Mouse (Mus musculus) embryonic facial prominence, embryonic 12.5 days (tissue): Measurements from ENCODE around the gene Ttc28. TPM values are rescaled to one million over a fixed set of nuclear protein-coding genes. Genes with fewer than 3 reads are reported as not detected.
A peak's percentile ranks its signal among the peaks of the same experiment; 100 is the strongest.

Source experiments
- ATAC-seq: fragments of 200-750 bp; cut with Nextera tagmentation; 2 replicates; pipeline ENCODE4 v1.8.0; 2017; ENCODE audit not compliant: insufficient number of reproducible peaks, insufficient read depth, low FRiP score, low TSS enrichment
- H3K27ac ChIP-seq: fragments of 300-500 bp; sonication (generic); 2 replicates; pipeline ENCODE4 v1.5.1; 2016; ENCODE audit warnings: mild to moderate bottlenecking
- H3K27me3 ChIP-seq: fragments of 300-500 bp; sonication (generic); 2 replicates; pipeline ENCODE4 v1.6.1; 2016; ENCODE audit warnings: mild to moderate bottlenecking, moderate library complexity
- H3K36me3 ChIP-seq: fragments of 300-500 bp; sonication (generic); 2 replicates; pipeline ENCODE4 v1.6.1; 2016; ENCODE audit warnings: mild to moderate bottlenecking
- H3K4me1 ChIP-seq: fragments of 300-500 bp; sonication (generic); 2 replicates; pipeline ENCODE4 v1.6.1; 2016
- H3K4me2 ChIP-seq: fragments of 300-500 bp; sonication (generic); replicated peaks from 2 replicates; pipeline ENCODE4 v1.6.1; 2016; ENCODE audit warnings: mild to moderate bottlenecking, moderate library complexity
- H3K4me3 ChIP-seq: fragments of 300-500 bp; sonication (generic); 2 replicates; pipeline ENCODE4 v1.5.1; 2016; ENCODE audit warnings: mild to moderate bottlenecking
- H3K9ac ChIP-seq: fragments of 300-500 bp; sonication (generic); 2 replicates; pipeline ENCODE4 v1.6.1; 2016; ENCODE audit warnings: mild to moderate bottlenecking, moderate library complexity
- H3K9me3 ChIP-seq: fragments of 300-500 bp; sonication (generic); 2 replicates; pipeline ENCODE4 v1.6.1; 2016; ENCODE audit warnings: mild to moderate bottlenecking, moderate library complexity
- WGBS: fragments of 180-500 bp; shearing (Covaris S2); methylation state at CpG from one replicate; pipeline ENCODE4 v1.1.7; 2016; 5-methylcytosine and 5-hydroxymethylcytosine counted together
- polyA plus RNA-seq: library from polyadenylated mRNA; unstranded; fragments of >200 nt; fragmentation: Nextera tagmentation; extraction: Ambion mirVana; gene quantifications from 2 replicates; pipeline ENCODE4 v1.2.1, GENCODE M21; 2016

Ttc28 gene
- polyA plus RNA-seq, 1 experiment from 2014 or later: 21.2 TPM

GRCm38 (mm10) chr5:111113183-111113582, 233.6 kb downstream of the Ttc28 start:
- Histone ChIP-seq H3K27ac (peak overlapping the region; percentile 60), H3K9ac (no peak overlapping the region), H3K36me3 (no peaks in the 10 kb centered on the region), H3K4me3 (no peak overlapping the region), H3K4me2 (no peak overlapping the region), H3K9me3 (no peaks in the 10 kb centered on the region), H3K4me1 (peaks cover 46% of the 10 kb centered on the region), H3K27me3 (no peaks in the 10 kb centered on the region)
- 29% methylated on average over 7 of the region's 7 CpGs for WGBS
- ATAC-seq: no peak

- Histone ChIP-seq H3K9ac (no peak overlapping the region), H3K27ac (peak overlapping the region; percentile 60), H3K4me1 (peaks cover 46% of the 10 kb centered on the region), H3K36me3 (no peaks in the 10 kb centered on the region), H3K9me3 (no peaks in the 10 kb centered on the region), H3K4me3 (no peak overlapping the region), H3K4me2 (no peak overlapping the region), H3K27me3 (no peaks in the 10 kb centered on the region)
- no peak for ATAC-seq
- 74% methylated on average over 8 of the region's 8 CpGs for WGBS
Measured at GRCm38 (mm10) chr5:111113694-111114375, 234.2 kb downstream of the Ttc28 start.

- Histone ChIP-seq H3K27me3 (no peaks in the 10 kb centered on the region), H3K27ac (no peak overlapping the region), H3K4me2 (no peak overlapping the region), H3K9ac (no peak overlapping the region), H3K36me3 (no peaks in the 10 kb centered on the region), H3K4me1 (peaks cover 46% of the 10 kb centered on the region), H3K9me3 (no peaks in the 10 kb centered on the region), H3K4me3 (no peak overlapping the region)
- WGBS: 78% methylated on average over 10 of the region's 10 CpGs
- no peak for ATAC-seq
Measured at GRCm38 (mm10) chr5:111114597-111114996, 235.0 kb downstream of the Ttc28 start.

- Histone ChIP-seq H3K9ac (no peak overlapping the region), H3K27me3 (no peaks in the 10 kb centered on the region), H3K4me3 (no peak overlapping the region), H3K4me1 (peaks cover 46% of the 10 kb centered on the region), H3K27ac (peak overlapping the region; percentile 60; the same call in 1 of the 2 replicates), H3K4me2 (no peak overlapping the region), H3K36me3 (no peaks in the 10 kb centered on the region), H3K9me3 (no peaks in the 10 kb centered on the region)
- 41% methylated on average over 15 of the region's 15 CpGs for WGBS
- no peak for ATAC-seq
Measured at GRCm38 (mm10) chr5:111115519-111116350, 236.1 kb downstream of the Ttc28 start.

GRCm38 (mm10) chr5:111119805-111120204, 240.2 kb downstream of the Ttc28 start:
- H3K9ac ChIP-seq: no peak overlapping the region
- no peaks in the 10 kb centered on the region for H3K9me3 ChIP-seq
- ATAC-seq: no peak
- no peak overlapping the region for H3K4me3 ChIP-seq
- no peak overlapping the region for H3K4me2 ChIP-seq
- no peaks in the 10 kb centered on the region for H3K36me3 ChIP-seq
- no peak overlapping the region for H3K27ac ChIP-seq
- WGBS: 91% methylated on average over 3 of the region's 3 CpGs
- no peaks in the 10 kb centered on the region for H3K27me3 ChIP-seq
- H3K4me1 ChIP-seq: peaks cover 24% of the 10 kb centered on the region

- no peak overlapping the region for H3K9ac ChIP-seq
- 82% methylated on average over 7 of the region's 7 CpGs for WGBS
- no peak overlapping the region for H3K4me2 ChIP-seq
- H3K36me3 ChIP-seq: no peaks in the 10 kb centered on the region
- H3K9me3 ChIP-seq: no peaks in the 10 kb centered on the region
- ATAC-seq: no peak
- H3K27me3 ChIP-seq: no peaks in the 10 kb centered on the region
- H3K4me3 ChIP-seq: no peak overlapping the region
- H3K27ac ChIP-seq: no peak overlapping the region
- peaks cover 19% of the 10 kb centered on the region for H3K4me1 ChIP-seq
Measured at GRCm38 (mm10) chr5:111120298-111120697, 240.7 kb downstream of the Ttc28 start.

GRCm38 (mm10) chr5:111120705-111121420, 241.3 kb downstream of the Ttc28 start:
- H3K36me3 ChIP-seq: no peaks in the 10 kb centered on the region
- peaks cover 13% of the 10 kb centered on the region for H3K4me1 ChIP-seq
- no peak overlapping the region for H3K9ac ChIP-seq
- H3K9me3 ChIP-seq: no peaks in the 10 kb centered on the region
- H3K27ac ChIP-seq: no peak overlapping the region; the same call in 1 of the 2 replicates
- 60% methylated on average over 10 of the region's 10 CpGs for WGBS
- no peak overlapping the region for H3K4me3 ChIP-seq
- no peak overlapping the region for H3K4me2 ChIP-seq
- no peak for ATAC-seq
- no peaks in the 10 kb centered on the region for H3K27me3 ChIP-seq

- Histone ChIP-seq H3K4me2 (no peak overlapping the region), H3K27ac (no peak overlapping the region), H3K9ac (no peak overlapping the region), H3K4me1 (peaks cover 8% of the 10 kb centered on the region; the same call in 1 of the 2 replicates), H3K36me3 (no peaks in the 10 kb centered on the region), H3K4me3 (no peak overlapping the region), H3K27me3 (no peaks in the 10 kb centered on the region), H3K9me3 (no peaks in the 10 kb centered on the region)
- ATAC-seq: no peak
- 76% methylated on average over 9 of the region's 9 CpGs for WGBS
Measured at GRCm38 (mm10) chr5:111122332-111123049, 242.9 kb downstream of the Ttc28 start.

- Histone ChIP-seq H3K4me3 (no peak overlapping the region), H3K4me1 (peaks cover 5% of the 10 kb centered on the region; the same call in 1 of the 2 replicates), H3K9ac (no peak overlapping the region), H3K27ac (0 out of 2 replicates have a peak overlapping the region, but pooled peaks have one; percentile 7), H3K36me3 (no peaks in the 10 kb centered on the region), H3K27me3 (no peaks in the 10 kb centered on the region), H3K4me2 (no peak overlapping the region), H3K9me3 (no peaks in the 10 kb centered on the region)
- ATAC-seq: no peak
- WGBS: 59% methylated on average over 12 of the region's 12 CpGs
Measured at GRCm38 (mm10) chr5:111123050-111123746, 243.6 kb downstream of the Ttc28 start.

GRCm38 (mm10) chr5:111124620-111125200, 245.1 kb downstream of the Ttc28 start:
- Histone ChIP-seq H3K9ac (no peak overlapping the region), H3K27me3 (no peaks in the 10 kb centered on the region), H3K27ac (no peak overlapping the region), H3K36me3 (no peaks in the 10 kb centered on the region), H3K9me3 (no peaks in the 10 kb centered on the region), H3K4me3 (no peak overlapping the region), H3K4me1 (peaks cover 5% of the 10 kb centered on the region; the same call in 1 of the 2 replicates), H3K4me2 (no peak overlapping the region)
- 86% methylated on average over 7 of the region's 7 CpGs for WGBS
- no peak for ATAC-seq
